Mouse (Mus musculus) thymus, postnatal 36 days (tissue): ENCODE measurements around the gene Fbxw5.

Source experiments
- DNase-seq, 2 experiments: peaks; one replicate each; pipeline ENCODE4 v3.0.0; 2022; ENCODE audit warnings: mixed read lengths in 2 of 2

Gene Fbxw5

DNA sequence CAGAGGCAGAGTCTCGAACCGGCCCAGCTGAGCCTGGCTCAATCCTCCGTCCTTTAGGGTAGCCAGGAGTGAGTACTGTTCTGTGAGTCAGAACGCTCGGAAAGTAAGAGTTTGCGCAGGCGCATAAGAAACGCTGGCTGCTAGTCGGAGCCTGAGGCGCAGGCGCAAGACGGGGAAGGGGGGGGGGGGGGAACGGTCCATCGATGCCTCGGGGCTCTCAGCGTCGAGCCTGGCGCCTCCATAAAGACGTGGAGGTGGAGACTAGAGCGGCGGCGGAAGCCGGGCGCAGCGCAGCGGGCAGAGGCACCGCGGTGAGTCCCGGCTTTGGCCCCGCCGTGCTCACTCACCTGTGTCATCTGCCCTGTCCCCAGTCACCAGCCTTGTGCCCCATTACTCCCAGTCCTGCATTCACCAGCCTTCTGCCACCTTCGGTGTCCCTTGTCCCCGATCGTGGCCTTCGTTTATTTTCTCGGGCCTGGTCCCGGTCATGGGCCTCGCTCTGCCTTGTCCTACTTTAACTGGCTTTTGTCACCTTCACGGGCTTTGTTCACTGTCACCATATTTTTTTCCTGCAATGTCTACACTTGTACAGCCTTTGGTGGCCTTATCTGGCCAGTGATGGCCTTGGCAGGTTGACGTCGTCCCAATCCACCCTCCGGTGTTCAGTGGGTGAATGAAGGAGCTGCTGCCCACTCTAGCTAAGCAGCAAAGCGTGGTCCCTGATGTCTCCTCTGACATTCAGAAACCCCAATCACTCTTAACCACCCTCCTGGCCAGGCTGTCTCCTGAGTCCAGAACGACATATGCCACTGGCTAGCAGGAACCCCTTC lies at the start of gene Fbxw5:
TSS of gene Fbxw5 (plus strand) at position 175 of the 830 bp plus-strand sequence.
- DNase-seq: peak; percentile 80 to 87

DNA sequence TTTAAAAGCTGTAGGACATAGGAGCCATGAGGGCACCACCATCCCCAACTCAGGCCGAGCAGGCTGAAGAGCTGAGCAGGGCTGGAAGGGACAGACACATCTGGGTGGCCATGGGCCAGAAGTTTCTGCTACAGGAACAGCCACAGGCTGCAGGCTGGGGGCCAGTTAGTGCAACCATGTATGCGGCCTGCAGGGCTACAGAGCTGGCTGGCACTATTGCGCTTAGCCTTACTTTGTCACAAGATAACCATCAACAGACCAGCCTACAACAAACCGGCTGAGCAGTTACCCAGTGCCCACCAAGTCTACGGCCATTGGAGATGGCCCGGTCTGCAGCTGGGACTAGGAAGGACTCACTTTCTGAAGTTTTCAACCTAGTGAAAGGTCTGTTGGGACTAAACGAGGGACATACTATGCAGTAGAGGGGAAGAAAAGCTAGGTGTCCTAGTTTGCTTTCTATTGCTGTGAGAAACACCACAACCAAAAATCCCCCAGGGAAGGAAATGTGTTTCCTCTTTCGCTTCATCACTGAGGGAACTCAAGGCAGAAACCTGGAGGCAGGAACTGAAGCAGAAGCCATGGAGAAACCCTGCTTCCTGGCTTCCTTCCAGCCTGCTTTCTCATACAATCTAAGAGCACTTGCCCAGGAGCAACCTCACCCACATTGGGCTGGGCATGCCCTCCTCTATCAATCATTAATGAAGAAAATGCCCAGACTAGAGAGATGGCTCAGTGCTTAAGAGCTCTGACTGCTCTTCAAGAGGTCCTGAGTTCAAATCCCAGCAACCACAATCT lies 49.5 kb upstream of the Fbxw5 start:
- DNase-seq: no peak

DNA sequence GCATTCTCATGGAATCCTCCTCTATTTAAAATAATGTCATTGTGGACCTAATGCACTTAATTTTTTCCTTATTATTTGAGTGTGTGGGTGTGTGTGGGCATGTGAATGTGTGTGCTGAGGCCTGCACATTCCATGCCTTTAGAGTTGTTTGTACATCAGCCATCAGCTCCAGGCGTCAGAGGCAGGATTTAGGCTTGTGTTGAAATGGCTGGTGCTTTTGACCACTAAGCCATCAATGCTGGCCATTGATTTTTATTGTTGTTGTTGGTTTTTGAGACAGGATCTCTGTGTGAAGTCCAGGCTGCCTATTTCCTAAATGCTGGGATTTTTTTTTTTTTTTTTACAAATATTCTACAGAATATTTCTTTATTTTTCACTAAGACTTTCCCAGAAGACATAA lies 47.6 kb upstream of the Fbxw5 start:
- DNase-seq: no peak

DNA sequence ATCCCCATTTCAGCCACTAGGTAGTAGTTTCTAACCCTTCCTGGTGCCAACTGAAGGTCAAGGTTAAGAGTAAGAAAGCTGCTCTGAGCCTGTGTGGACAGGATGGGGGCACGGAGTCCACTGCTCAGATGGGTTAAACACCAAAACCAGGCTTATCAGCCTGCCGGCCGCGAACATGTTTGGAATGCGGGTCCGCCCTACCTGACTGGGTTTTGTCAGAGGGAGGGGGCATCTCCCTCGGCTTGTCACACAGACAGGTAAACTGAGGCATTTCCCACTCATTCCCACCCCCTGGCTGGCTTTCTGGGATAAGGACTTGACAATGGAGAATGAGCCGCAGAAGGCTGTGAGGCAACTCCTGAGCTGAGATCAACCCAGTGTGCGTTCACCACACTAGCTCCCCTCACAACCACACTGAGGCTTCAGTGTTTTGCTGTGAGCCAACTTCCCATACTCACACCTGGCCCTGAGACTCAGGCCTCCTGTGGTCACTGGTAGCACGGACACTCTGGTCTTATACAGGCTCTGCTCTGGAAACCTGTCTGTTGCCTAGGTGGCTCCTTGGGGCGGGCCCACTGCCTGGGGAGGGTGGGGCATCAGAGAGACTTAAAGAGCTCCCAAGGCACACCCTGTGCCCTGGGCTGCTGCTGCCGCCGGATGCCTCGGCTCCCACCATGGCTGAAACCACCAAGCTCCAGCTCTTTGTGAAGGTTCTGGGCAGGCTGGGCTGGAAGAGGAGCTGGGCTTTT lies 44.2 kb upstream of the Fbxw5 start, which contains the start of gene Clic3:
TSS of gene Clic3 (plus strand) at position 634 of the 749 bp plus-strand sequence.
- no peak for DNase-seq

DNA sequence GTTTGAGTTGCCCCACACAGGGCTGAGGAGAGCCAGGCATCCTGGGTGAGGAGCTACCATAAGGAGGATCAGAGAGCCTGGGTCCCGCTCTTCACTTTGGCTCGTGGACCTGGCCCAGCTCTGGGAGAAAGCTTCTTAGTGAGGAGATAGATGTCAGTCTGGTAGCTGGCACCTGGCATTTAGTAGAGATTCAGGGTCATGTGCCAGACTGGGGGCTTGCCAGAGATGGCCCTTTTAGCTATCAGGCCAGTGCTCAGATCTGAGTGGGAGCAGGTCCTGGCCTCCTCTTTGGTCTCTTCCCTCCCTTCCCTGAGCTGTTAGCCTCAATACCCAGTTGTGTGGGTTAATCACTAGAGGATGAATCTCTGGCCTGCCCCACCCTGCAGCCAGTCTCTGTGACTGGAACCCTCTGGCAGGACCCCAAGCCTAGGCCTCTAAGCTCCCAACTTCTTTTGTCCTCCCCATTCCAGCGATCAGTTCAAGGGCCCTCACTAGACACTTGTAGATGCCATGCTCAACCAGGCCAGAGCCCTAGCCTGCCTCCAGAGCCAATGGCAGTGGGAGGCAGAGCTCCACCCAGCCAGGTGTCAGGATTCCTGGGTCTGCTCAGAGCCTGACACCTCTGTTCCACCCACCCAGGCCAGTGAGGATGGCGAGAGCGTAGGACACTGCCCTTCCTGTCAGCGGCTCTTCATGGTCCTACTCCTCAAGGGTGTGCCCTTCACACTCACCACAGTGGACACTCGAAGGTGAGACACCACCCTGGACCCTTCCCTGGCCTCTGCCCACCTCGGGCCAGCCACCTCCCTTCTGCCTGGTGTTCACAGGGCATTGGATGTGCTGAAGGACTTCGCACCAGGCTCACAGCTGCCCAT lies 43.3 kb upstream of the Fbxw5 start:
- no peak for DNase-seq

DNA sequence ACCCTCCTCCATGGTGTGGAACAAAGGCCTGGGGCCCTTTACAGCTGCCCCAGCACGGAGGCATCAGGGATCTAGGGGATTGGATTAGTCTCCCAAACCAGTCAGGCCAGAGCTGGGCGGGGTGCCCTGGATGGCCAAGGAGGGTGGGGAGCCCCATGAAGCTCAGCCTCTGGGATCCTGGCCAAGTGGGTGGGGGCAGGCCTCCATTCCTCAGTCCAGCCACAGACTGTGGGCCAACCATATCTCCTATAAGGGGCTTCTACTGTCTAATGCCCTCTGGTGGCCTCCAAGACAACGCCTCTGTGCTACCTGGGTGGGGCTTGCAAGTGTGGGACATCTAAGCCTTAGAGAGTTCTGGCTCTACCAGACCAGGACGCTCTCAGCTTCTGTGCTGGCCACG lies 41.6 kb upstream of the Fbxw5 start:
- no peak for DNase-seq

DNA sequence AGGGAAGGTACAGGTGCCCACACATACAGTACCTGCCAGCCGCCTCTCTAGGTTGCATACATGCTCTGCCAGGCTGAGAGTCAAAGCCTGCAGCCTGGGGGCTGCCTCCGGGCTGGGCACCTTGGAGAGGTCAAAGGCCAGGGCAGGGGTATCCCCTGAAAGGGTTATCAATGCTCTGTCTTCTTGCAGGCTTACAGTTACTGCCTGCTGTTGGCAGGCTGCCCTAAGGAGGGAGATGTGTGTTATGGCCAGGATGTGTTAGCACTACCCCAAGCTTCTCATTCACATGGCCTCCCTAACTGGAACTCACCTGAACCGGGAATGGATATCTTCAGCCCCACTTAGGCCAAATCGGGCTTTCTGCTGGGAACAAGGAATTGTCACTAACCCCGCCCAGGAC lies 40.4 kb upstream of the Fbxw5 start:
- DNase-seq: no peak

DNA sequence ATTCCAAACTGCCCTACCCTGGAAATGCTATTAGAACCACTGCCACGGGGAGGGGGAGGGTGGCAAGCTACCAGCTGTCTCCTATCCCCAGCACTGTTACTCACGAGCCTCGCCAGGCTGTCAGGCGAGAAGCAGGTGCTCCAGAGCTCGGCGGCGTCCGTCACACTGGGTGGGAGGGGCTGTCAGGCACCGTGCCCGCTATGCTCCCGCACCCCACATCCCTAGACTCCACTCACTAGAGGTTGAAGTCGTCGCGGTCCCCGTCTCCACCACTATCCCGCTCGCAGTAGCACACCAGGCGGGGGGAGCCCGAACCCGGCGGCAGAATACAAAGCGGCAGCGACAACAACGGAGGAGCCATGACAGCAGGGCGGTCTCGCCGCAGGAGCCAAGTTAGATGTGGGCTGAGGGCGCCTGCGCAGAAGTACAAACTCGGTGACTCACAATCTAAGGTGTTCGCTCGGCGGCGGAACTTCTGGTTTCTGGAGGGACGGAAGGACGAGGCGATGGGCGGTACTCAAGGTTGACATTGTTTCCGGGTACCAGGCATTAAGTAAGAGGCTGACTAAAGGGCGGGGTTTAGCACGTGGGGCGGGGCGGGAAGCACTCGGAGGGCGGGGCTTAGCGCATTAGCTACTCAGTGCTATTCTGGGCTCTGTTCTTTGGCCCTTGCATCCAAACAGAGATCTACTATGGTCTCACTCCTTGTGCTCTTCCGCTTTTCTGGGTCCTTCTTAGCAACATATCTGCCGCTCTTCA lies 39.8 kb upstream of the Fbxw5 start, which contains the start of gene Paxx:
TSS of gene Paxx (minus strand) at position 544 of the 759 bp plus-strand sequence.
- peak; percentile 93 to 96 for DNase-seq

DNA sequence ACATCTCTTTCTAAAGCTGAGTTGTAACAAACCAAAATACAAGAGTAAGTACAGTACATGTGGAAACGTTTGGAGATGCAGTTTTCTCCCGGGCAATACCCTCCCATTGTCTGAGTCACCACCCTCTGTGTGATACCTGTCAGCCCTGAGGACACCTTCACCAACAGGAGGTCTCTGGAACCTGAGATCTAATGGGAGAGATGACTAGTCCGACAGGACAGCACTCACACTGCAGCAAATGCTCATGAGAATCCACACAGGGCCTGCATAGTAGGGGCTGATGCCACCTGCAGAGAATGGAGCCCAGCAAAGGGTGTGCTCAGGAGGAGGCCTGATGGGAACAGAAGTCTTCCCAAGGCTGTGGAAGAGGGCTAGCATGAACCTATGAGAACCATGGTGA lies 39.1 kb upstream of the Fbxw5 start:
- no peak for DNase-seq

DNA sequence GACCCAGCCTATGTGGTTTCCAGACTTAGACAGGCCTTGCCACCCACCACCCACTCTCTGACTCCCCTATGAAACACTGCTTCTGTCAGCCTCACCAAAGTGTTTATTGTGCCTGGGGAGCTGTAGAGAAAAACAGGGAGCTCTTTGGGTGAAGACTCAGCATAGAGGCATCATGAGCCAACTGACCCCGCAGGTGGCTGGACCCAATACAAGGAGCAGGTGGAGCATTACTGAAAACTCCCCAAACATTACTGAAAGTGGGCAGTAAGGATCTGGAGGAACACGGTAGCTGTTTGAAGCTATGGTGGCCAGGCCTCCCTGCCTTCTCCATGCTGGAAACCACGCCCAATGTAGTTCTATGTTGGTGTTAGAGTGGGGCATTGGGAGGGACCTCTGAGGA lies 36.9 kb upstream of the Fbxw5 start:
- no peak for DNase-seq

DNA sequence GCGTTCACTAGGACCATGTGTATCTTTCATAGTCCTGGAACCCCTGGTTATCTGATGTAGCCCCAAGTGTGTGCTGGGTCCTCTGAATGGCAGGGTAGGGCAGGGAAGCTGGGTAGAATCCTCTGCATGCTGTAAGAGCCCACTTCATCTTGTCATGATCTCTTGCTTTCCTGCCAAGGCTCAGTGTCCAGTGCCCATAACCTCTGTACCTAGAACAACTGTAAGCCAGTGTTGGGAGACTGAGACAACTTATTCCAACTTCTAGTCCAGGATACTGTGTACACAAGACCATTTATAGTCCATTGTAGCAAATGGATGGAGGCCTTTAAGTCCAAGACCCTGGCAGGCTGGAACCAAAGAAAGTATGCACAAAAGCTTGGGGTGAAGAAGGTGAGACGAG lies 35.3 kb upstream of the Fbxw5 start:
- DNase-seq: no peak

DNA sequence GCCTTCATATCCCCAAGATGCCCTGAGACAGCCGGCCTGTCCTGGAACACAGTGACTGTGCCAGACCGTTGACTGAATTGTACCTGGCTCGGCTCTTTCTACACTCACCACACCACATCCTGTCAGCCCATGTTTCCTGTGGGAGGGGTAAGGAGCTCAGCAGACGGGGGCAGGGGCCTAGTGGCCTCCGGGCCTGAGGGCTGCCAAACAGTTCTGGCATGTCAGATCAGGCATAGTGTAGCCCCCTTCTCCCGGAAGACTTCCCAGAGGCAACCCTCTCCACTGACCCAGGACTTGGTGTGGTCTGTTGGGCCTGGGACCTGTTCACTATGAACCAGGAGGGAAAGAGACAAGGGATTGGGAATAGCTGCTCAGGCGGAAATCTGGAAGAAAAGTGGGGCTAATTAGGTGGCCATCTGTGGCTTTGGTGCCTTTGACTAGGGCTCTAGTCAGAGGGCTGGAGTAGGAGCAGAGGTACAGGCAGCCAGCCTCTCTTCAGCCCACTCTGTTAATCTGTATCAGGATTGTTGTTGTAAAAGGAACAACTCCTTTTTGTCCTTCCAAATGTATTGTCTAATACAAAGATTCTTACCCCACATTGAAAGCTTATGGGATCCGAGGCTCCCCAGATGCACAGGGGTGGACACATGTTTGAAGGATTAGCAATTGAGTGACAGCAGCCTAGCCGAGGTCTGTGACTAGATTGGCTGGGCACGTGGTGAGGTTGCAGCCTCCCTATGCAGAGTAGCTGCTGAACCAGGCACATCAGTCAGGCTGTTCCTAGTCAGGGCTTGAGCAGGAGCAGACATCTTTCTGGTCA lies 34.5 kb upstream of the Fbxw5 start:
- DNase-seq: peak; percentile 76 to 86

DNA sequence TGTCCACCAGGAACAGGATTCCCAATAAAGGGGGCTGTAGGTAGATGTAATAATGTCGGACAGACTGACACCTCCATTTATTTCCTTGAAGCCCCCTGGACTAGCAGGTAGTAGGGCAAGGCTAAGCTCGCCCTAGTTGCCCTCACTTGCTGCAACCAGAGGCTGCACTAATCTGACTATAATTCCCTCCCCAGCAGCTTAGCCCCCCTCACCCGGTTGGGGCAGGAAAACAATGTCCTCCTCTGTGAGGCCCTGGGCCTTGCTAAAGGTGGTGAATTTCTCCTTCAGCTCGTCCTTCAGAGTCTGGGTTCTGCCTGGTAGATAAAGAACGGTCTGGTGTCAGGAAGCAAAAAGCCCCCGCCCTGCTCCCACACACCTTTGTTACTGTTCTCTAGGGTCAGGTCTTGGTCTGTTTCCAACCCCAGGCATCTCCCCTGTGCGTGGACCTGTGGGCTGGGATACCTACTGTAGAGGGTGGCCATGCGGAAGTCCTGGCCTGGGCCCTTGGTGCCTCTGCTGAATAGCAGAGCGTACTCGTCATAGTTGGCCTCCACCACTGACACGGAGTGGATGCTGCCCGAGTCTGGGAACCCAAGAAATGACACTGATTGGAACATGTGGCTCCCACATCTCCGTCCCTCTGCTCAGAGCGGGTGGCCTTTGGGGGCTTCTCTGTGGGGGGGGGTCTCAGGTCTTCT lies 32.8 kb upstream of the Fbxw5 start:
- no peak for DNase-seq

DNA sequence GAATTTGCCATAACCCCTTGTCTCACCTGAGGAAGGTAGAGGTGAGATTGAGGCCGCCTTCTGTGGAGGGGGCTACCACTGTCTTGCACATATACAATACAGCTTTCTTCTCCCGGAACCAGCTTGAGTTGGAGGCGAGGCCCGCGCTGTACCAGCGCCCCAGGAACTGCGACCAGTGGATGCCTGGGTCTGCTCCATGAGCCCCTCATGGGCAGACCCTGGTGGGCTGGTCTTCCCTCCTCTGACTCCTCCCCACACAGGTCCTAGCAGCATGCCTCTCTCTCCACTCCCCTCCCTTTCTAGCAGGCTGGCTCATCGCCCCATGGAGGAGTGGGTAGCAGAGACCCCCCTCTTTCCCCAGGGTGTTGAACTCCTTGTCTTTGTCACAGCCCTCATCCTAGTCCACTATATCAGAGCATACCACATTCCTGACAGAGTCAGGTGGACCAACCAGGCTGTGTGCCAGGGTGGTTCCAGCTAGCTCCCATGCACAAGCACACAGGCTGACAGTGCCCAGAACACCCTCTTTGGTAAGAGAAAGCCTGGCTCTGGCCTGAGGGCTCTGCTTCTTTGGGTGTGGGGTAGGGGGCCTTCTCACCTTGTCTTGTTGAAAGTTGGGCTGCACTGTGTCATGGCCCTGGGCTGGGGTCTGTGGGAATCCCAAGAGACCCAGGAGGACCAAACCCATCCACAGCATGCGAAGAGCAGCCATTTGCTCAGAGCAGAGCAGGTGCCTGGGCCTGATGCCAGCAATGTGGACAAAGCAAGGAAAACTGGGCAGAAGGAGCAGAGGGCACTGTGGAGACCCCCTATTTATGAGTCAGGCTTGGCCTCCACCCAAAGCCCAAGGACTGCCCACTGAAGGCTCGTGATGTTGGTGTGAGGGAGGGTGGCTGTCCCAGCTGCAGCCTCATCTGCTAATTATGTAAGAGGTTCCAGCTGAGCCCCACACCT lies 31.3 kb upstream of the Fbxw5 start:
- no peak for DNase-seq

DNA sequence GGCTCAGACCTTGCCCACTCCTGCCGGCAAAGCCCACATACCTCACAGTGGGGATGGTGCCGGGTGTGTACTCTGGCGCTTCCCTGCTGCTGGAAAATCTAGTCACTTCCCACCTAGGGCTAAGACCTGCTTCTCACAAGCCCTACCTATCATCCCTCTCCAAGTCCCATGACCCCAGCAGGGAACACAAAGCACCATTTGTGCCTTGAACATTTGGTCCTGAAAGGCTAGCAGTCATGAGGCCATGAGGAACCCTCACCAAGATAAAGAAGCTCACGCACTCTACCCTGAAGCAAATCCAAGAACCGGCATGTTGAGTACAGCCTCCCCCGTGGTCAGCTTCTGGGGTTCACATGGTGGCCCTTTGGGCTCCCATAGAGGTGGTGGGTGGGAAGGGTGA lies 30.6 kb upstream of the Fbxw5 start, which contains the start of gene Ptgds:
TSS of gene Ptgds (minus strand) at position 78 of the 400 bp plus-strand sequence.
- no peak for DNase-seq

DNA sequence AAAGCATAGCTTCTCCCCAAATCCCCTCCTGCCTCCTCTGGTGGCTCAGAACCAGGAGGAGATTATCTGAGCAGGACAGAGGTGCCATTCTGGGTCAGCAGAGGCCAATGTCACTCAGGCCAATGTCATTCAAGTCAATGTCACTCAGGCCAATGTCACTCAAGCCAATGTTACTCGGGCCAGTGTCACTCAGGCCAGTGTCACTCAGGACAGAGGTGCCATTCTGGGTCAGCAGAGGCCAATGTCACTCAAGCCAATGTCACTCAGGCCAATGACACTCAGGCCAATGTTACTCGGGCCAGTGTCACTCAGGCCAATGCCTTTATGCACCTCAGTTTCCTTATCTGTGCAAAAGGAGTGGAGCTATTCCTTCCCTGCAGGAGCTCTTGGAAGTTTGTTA lies 28.0 kb upstream of the Fbxw5 start:
- DNase-seq: no peak

DNA sequence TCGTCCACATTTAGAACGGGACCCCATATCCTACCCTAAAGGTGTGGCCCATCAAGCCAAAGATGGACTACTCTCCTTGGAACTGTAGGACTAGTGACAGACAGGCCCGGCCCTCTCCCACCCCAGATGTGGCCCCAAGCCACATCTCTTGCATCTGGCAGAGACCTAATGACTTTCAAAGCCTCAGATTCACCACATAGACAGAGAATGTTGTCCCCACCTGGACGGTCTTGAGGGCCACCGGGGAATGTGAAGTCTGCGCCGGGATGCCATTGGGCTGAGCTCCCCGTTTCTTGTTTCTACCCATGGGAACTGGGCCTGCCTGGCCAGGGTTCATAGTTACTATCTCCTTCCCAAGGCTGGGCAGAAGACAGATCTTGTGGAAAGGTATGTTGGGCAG lies 23.0 kb upstream of the Fbxw5 start:
- DNase-seq: no peak

DNA sequence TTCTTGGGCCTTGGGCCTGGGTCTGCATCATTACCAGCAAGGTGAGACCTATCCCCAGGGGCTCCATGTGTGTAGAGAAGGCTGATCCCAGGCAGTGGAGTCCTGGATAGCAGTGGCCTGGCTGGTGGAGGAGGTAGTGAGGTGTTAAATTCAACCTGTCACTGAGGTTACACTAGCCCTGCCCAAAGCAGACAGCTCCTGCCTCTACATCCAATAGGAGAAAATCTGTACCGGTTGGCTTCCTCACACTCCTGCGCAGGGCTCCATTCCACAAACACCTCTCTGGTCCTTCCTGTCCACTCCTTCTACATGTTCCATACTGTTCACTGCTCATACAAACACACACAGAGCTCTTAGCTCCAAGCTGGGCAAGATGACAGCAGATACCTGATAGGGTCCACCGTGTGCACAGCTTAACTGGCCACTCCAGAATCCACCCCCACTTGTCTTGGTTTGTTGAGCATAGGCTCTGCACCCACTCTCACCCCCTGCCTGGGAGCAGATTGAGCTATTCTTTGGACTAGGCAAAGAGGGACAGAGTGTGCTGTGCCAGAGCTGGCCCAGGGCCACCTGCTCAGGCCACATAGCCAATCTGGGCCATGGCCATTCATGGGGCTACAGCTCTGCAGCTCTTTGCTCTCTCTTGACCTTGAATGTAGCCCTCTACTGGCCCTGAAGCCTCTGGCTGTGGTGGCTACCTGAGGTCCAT lies 22.4 kb upstream of the Fbxw5 start:
- DNase-seq: no peak
